Mouse (Mus musculus): ENCODE measurements around the gene Slc39a11.

Slc39a11 gene

GRCm38 (mm10) chr11:113504459-113505062 is 145.3 kb downstream of the Slc39a11 start:
- DNase-seq = no peak

- DNase-seq = no peak
Measured at GRCm38 (mm10) chr11:113502968-113503367, 146.9 kb downstream of the Slc39a11 start.

- DNase-seq = no peak
Measured at GRCm38 (mm10) chr11:113500631-113501305, 149.1 kb downstream of the Slc39a11 start.

GRCm38 (mm10) chr11:113498889-113499288 is 151.0 kb downstream of the Slc39a11 start:
- DNase-seq = peak; percentile 39 to 65

GRCm38 (mm10) chr11:113494021-113494546 is 155.8 kb downstream of the Slc39a11 start:
- DNase-seq = no peak

- DNase-seq = no peak
Measured at GRCm38 (mm10) chr11:113490530-113491520, 159.1 kb downstream of the Slc39a11 start.

GRCm38 (mm10) chr11:113487603-113488335 is 162.1 kb downstream of the Slc39a11 start:
- DNase-seq = no peak

- no peak for DNase-seq
Measured at GRCm38 (mm10) chr11:113484037-113484436, 165.8 kb downstream of the Slc39a11 start.

- DNase-seq = peak; percentile 54 to 62
Measured at GRCm38 (mm10) chr11:113477550-113477949, 172.3 kb downstream of the Slc39a11 start.

GRCm38 (mm10) chr11:113476720-113477119 is 173.2 kb downstream of the Slc39a11 start:
- no peak for DNase-seq

- DNase-seq = no peak
Measured at GRCm38 (mm10) chr11:113475491-113475890, 174.4 kb downstream of the Slc39a11 start.

GRCm38 (mm10) chr11:113473998-113474534 is 175.8 kb downstream of the Slc39a11 start:
- no peak for DNase-seq

GRCm38 (mm10) chr11:113471936-113472335 is 177.9 kb downstream of the Slc39a11 start:
- DNase-seq = no peak

- DNase-seq = no peak
Measured at GRCm38 (mm10) chr11:113469919-113470785, 179.7 kb downstream of the Slc39a11 start.

GRCm38 (mm10) chr11:113468016-113468415 is 181.9 kb downstream of the Slc39a11 start:
- no peak for DNase-seq

- DNase-seq = peak; percentile 54 to 70
Measured at GRCm38 (mm10) chr11:113467313-113467811, 182.5 kb downstream of the Slc39a11 start.

- no peak for DNase-seq
Measured at GRCm38 (mm10) chr11:113460118-113460517, 189.8 kb downstream of the Slc39a11 start.

GRCm38 (mm10) chr11:113458582-113459210 is 191.2 kb downstream of the Slc39a11 start:
- peak; percentile 41 to 72 for DNase-seq

GRCm38 (mm10) chr11:113452861-113453568 is 196.9 kb downstream of the Slc39a11 start:
- DNase-seq = peak in 1 of 2 experiments; percentile 48
